Mouse (Mus musculus) gastrocnemius, postnatal 10 days (tissue): ENCODE results near the gene Mfsd9. TPM values are rescaled to one million over a fixed set of nuclear protein-coding genes. Genes with fewer than 3 reads are reported as not detected.

Experiments used
- total RNA-seq, 2 experiments: library from RNA; stranded (reverse); gene quantifications; 2 replicates each; pipeline ENCODE4 v1.2.3; 2021

Mfsd9 gene
- total RNA-seq, 2 experiments from 2014 or later, result 0.85 to 1.0 TPM

Other genes with a start within 250 kb of the Mfsd9 start
- gene Slc9a4, start 210.6 kb downstream of the Mfsd9 start, total RNA-seq, result under 1 TPM; 0.14 to 0.38 TPM
- gene Slc9a2, start 110.1 kb downstream of the Mfsd9 start, total RNA-seq, result 10 to 100 TPM; 20.7 to 20.9 TPM
- 100 to 1,000 TPM; 159 to 177 TPM for gene Tmem182, start 14.9 kb upstream of the Mfsd9 start, total RNA-seq